Mouse (Mus musculus) right cerebral cortex, postnatal 10 days (tissue): ENCODE results near the gene Hist1h2aa.

Source experiments
- DNase-seq, 2 experiments: peaks; one replicate each; pipeline ENCODE4 v3.0.0; 2021; ENCODE audit warnings: low spot score in 2 of 2

Hist1h2aa gene

GRCm38 (mm10) chr13:23946254-23946653 lies 12.0 kb downstream of the Hist1h2aa start:
- DNase-seq, result no peak

DNA sequence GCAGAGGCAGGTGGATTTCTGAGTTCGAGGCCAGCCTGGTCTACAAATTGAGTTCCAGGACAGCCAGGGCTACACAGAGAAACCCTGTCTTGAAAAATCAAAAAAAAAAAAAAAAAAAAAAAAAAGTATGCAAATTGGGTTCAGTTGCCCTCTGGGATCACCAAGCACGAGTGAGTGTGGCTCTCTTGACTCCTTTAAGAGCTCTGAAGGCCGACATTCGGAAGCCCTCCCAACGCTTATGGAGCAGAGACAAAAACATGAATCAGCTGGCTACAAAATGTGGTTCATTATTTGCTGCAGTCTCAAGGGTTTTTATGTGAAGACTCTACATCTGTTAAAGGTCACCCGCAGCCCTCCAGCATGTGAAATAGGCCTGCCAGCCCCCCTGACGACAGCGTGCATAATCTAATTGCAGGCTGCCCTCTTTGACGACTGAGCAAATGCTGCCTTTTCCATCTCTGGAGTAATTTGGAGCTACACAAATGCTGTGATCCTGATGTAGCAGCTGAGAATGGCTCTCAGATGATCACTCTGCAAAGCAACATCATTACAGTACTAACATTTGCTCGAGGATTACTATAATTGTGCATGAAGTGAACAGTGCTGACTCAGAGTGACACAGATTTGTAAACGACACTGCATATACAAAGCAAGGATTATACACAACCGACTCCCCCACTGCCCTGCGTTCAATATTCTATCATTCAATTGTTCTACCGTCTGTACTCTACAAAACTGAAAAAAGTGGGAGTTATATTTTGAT lies 15.4 kb downstream of the Hist1h2aa start:
- DNase-seq, result no peak

DNA sequence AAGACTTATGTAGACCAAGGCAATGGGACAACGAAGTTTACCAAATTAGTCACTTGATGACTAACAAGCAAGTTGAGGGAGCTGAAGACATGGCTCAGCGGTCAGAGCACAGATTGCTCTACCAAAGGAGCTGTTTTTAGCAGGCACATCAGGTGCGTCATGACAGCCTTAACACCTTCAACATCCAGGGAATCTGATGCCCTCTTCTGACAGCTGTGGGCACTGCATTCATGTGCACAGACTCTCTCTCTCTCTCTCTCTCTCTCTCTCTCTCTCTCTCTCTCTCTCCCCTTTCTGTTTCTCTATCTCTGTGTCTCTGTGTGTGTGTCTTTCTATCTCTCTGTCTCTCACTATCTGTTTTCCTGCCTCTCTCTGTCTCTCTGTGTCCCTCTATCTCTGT lies 16.7 kb downstream of the Hist1h2aa start:
- no peak for DNase-seq

DNA sequence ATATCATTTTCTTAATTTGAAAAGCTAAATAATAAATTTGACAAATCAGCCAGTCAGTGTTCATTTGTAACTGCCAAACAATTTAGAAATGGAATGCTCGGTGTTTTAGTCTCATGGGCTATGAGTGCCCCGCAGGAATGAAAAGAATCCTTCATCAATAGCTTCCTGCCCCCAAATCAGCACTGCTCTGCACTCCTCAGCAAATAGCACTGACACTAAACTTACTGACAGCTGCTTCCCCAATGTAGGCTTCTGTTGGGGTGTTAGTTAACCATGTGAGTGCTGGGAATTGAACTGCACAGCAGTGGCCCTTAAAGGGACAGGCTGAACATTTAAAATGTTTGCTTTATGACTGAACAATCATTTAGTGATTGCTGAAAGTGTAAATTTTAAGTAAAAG lies 25.5 kb downstream of the Hist1h2aa start:
- DNase-seq, result no peak

GRCm38 (mm10) chr13:23964909-23965308 lies 30.6 kb downstream of the Hist1h2aa start:
- no peak for DNase-seq

- no peak for DNase-seq
Measured at GRCm38 (mm10) chr13:23971870-23972269, 37.6 kb downstream of the Hist1h2aa start.

DNA sequence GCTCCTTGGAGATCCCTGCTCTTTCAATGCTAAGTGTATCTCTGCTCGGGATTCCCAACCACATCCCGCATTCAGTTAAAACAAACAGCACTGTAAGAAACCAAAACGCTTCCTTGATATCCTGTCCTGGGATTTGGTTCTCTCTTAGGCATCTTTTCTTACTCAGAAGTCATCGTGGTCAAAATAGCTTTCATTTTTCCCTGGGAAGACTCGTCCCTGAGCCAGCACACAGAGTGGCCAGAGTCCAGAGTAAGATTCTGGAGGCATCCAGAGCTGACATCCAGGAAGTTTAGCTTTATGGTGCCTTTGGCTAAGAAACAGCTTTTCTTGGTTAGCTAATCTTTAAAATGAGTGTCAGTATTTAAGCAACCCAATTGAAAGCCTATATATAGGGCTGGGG lies 38.0 kb downstream of the Hist1h2aa start:
- DNase-seq, result no peak
